Mouse (Mus musculus): ENCODE results near the gene Nrsn2.

GRCm38 (mm10) chr2:152346776-152347465 lies 29.5 kb downstream of the Nrsn2 start:
- TF ChIP-seq GATA1 (IDR thresholded peaks at IDR 0.05; ENCODE audit: borderline replicate concordance, low read length): peak; percentile 14; the same call in 1 of the 3 replicates
- TF ChIP-seq FLI1 (IDR thresholded peaks at IDR 0.05; ENCODE audit: low read length): no peak

Data from megakaryocyte, embryonic 14.5 days (primary cell).